Mouse (Mus musculus) E14TG2a.4 (cell line): ENCODE measurements around the gene Tead1.

ENCODE experiments used
- CTCF ChIP-seq: conservative IDR thresholded peaks from 2 replicates; pipeline ENCODE4 v1.5.1; 2014; ENCODE audit warnings: low read length
- NANOG ChIP-seq: IDR thresholded peaks from 2 replicates; pipeline ENCODE4 v1.6.1; 2014; ENCODE audit warnings: borderline replicate concordance, low read length, mixed read lengths

DNA sequence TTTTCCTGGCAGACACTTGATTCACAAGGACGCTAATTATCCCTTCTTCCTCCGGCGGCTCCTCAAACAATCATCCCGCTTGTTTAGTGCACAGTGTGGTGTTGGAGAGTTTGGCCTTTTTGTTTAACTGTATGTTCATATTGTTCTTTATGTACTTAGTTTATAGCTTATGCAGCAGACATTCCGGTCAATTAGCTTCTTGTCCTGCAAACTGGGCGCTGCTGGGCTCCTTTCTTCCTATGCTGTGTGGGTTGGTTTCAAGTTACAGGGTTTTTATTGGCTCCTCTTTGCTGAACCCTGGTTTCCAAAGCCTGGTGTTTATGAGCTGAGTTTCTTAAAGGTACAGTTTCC lies 128.3 kb downstream of the Tead1 start:
- TF ChIP-seq CTCF = no peak
- no peak for TF ChIP-seq NANOG
